Comparison of ENCODE assay signal across 9 mouse cellular contexts in the genomic region with DNA sequence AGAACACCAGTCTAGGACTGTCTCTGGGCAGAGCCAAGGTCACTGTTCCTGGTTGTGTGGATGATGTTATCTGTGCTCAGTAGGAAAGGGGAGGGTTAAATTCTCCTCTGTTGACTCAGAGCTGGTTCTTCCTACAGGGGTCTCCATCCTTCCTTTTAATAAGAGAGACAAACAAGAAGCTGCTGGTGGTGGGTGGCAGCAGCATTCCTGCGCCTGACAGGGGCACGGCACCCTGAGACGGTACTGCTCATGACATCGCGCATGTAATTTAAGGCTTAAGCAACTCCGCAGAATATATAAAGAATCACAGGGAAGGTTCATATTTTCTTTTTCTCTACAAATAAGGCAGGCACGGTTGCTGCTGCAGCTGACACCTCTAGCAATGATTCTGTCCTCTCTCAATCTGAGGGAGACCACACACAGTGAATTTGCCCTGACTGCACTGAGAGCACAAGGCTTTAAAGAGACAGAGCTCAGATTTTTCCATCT.
DNase-seq lines count a peak whose midpoint lies in the region; ATAC-seq lines count a peak whose summit lies in the region.
"Had no signal": no experiment of that assay in that cellular context is flagged by ENCODE, and none has a peak within 500 bp of the region (broad histone marks: within the 10 kb centered on the region; RNA-seq: fewer than 3 reads in every experiment).

No protein-coding gene starts in this region.

- no peak for ATAC-seq in neural tube, embryonic 11.5 days (ENCODE audit: insufficient read depth, low FRiP score, low TSS enrichment)
- ATAC-seq in hindbrain, embryonic 12.5 days (ENCODE audit: low FRiP score): peak; percentile 41; the same call in 1 of the 2 replicates
- peak; percentile 38 for ATAC-seq in midbrain, embryonic 13.5 days

- H3K27ac ChIP-seq in neural tube, embryonic 11.5 days (ENCODE audit: low read depth, low read length): peak overlapping the region; percentile 60
- peak overlapping the region; percentile 81 for H3K27ac ChIP-seq in hindbrain, embryonic 12.5 days
- H3K27ac ChIP-seq in midbrain, embryonic 13.5 days: peak overlapping the region; percentile 85

- peaks cover 23% of the 10 kb centered on the region for H3K4me1 ChIP-seq in neural tube, embryonic 11.5 days (ENCODE audit: control insufficient read depth, insufficient read depth, low read length)
- peaks cover 28% of the 10 kb centered on the region for H3K4me1 ChIP-seq in hindbrain, embryonic 12.5 days
- peaks cover 31% of the 10 kb centered on the region for H3K4me1 ChIP-seq in midbrain, embryonic 13.5 days (replicated peaks)

- H3K36me3 ChIP-seq in neural tube, embryonic 11.5 days (ENCODE audit: control insufficient read depth, insufficient read depth, low read length): no peaks in the 10 kb centered on the region
- no peaks in the 10 kb centered on the region for H3K36me3 ChIP-seq in hindbrain, embryonic 12.5 days
- H3K36me3 ChIP-seq in midbrain, embryonic 13.5 days: no peaks in the 10 kb centered on the region

- no peak overlapping the region for H3K4me3 ChIP-seq in neural tube, embryonic 11.5 days (ENCODE audit: low read depth, low read length)
- no peak overlapping the region for H3K4me3 ChIP-seq in hindbrain, embryonic 12.5 days
- no peak overlapping the region for H3K4me3 ChIP-seq in midbrain, embryonic 13.5 days (replicated peaks)

- H3K4me2 ChIP-seq in neural tube, embryonic 11.5 days (ENCODE audit: low read depth): no peak overlapping the region
- H3K4me2 ChIP-seq in hindbrain, embryonic 12.5 days (replicated peaks): peak overlapping the region; percentile 30; the same call in 1 of the 2 replicates
- peak overlapping the region; percentile 35 for H3K4me2 ChIP-seq in midbrain, embryonic 13.5 days (replicated peaks)

- DNase-seq in neural tube, embryonic 11.5 days (ENCODE audit: low spot score): peak; percentile 34
- no peak for DNase-seq in neural tube, embryonic 10.5 days (ENCODE audit: extremely low spot score, low spot score)
- no peak for DNase-seq in spleen, adult 18-20 months
- no peak for DNase-seq in cerebellum, adult 8-10 months
- DNase-seq in heart, postnatal 4 days: no peak
- DNase-seq: lung, postnatal 14 days; thymus, postnatal 4 days had no signal

- H3K9me3 ChIP-seq in neural tube, embryonic 11.5 days (ENCODE audit: control insufficient read depth, low read length): no peaks in the 10 kb centered on the region
- H3K9me3 ChIP-seq in hindbrain, embryonic 12.5 days (replicated peaks): no peaks in the 10 kb centered on the region
- no peaks in the 10 kb centered on the region for H3K9me3 ChIP-seq in midbrain, embryonic 13.5 days

- no peaks in the 10 kb centered on the region for H3K27me3 ChIP-seq in neural tube, embryonic 11.5 days (ENCODE audit: control insufficient read depth, insufficient read depth, low read length)
- H3K27me3 ChIP-seq in hindbrain, embryonic 12.5 days: no peaks in the 10 kb centered on the region
- no peaks in the 10 kb centered on the region for H3K27me3 ChIP-seq in midbrain, embryonic 13.5 days

- H3K9ac ChIP-seq in neural tube, embryonic 11.5 days (ENCODE audit: low read length): peak overlapping the region; percentile 18; the same call in 1 of the 2 replicates
- H3K9ac ChIP-seq in hindbrain, embryonic 12.5 days: peak overlapping the region; percentile 38
- H3K9ac ChIP-seq in midbrain, embryonic 13.5 days (replicated peaks): no peak overlapping the region; the same call in 1 of the 2 replicates

- 24% methylated on average over 7 of the region's 7 CpGs for WGBS in neural tube, embryonic 11.5 days
- WGBS in hindbrain, embryonic 12.5 days: 17% methylated on average over 7 of the region's 7 CpGs
- WGBS in midbrain, embryonic 13.5 days: 9% methylated on average over 7 of the region's 7 CpGs
